Mouse (Mus musculus): ENCODE measurements at regions not wholly inside any gene's neighbourhood (a gene's known extent, or its start where the extent isn't known, plus 50 kb on each side); places are given as distances from the start of the nearest gene placed in this dataset.

DNA sequence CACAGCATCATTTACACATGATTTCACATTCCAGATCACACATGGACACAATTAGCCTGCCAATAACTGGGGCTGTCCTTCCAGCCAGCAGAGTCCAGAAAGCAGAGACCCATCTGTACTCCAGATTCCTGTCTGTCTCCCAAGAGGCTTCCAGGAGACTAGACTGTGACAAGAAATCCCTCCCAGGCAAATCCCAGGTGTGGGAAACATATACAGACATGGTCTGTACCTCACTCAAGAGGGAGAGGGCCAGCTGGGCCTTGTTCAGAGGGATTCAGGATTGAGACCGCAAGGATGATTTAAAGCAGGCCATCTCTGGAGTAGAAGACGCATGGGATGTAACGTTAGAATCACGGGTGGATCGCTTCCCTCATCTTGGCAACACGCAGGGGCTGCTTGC is 182.7 kb upstream of the Prr30 start:
- no peak for DNase-seq (ENCODE audit: low read depth, low spot score)
- H3K36me3 ChIP-seq (ENCODE audit: control insufficient read depth, insufficient read depth, low read length, poor library complexity, severe bottlenecking): no peaks in the 10 kb centered on the region
- H3K27me3 ChIP-seq (ENCODE audit: control insufficient read depth, insufficient read depth, low read length, poor library complexity, severe bottlenecking): no peaks in the 10 kb centered on the region

DNA sequence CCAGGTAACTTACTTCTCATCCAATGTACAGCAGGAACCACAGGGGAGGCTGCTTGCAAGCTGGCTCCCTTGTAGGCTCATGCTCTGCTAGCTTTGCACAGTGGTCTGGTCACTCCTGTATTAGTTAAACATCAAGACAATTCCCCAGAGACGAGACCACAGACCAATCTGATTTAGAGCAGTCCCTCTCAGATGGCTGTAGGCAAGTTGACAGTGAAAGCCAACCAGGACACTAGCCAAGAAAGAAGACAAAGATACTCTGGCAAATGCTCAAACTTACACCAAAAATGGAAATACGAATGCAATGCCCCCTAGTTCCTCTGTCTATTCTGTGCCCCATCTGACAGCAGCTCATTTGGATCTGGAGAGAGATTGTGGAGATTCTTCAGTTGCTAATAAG is 181.8 kb upstream of the Prr30 start:
- Histone ChIP-seq H3K36me3 (ENCODE audit: control insufficient read depth, insufficient read depth, low read length, poor library complexity, severe bottlenecking) (no peaks in the 10 kb centered on the region), H3K27me3 (ENCODE audit: control insufficient read depth, insufficient read depth, low read length, poor library complexity, severe bottlenecking) (no peaks in the 10 kb centered on the region)
- no peak for DNase-seq (ENCODE audit: low read depth, low spot score)

DNA sequence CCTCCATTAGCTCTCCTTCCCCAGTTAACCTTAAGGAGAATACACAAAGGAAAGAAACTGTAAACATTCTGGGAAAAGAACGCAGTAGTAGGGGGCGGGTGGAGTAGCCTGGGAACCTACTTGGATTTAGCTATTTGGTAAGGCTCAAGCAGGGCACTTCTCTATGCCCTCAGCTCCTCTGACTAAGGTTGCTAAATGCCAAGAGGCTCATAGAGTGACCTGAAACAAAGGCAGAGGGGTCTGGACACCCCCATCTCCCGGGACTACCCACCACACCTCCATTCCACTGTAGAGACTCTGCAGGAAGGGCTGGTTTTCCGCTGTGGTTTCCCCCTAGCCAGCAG is 179.5 kb upstream of the Prr30 start:
- H3K27me3 ChIP-seq (ENCODE audit: control insufficient read depth, insufficient read depth, low read length, poor library complexity, severe bottlenecking): no peaks in the 10 kb centered on the region
- DNase-seq (ENCODE audit: low read depth, low spot score): no peak
- no peaks in the 10 kb centered on the region for H3K36me3 ChIP-seq (ENCODE audit: control insufficient read depth, insufficient read depth, low read length, poor library complexity, severe bottlenecking)

GRCm38 (mm10) chr14:101378965-101379662 is 179.0 kb upstream of the Prr30 start:
- Histone ChIP-seq H3K36me3 (ENCODE audit: control insufficient read depth, insufficient read depth, low read length, poor library complexity, severe bottlenecking) (no peaks in the 10 kb centered on the region), H3K27me3 (ENCODE audit: control insufficient read depth, insufficient read depth, low read length, poor library complexity, severe bottlenecking) (no peaks in the 10 kb centered on the region)
- DNase-seq (ENCODE audit: low read depth, low spot score): peak; percentile 13

GRCm38 (mm10) chr14:101378545-101378944 is 178.4 kb upstream of the Prr30 start:
- no peaks in the 10 kb centered on the region for H3K36me3 ChIP-seq (ENCODE audit: control insufficient read depth, insufficient read depth, low read length, poor library complexity, severe bottlenecking)
- H3K27me3 ChIP-seq (ENCODE audit: control insufficient read depth, insufficient read depth, low read length, poor library complexity, severe bottlenecking): no peaks in the 10 kb centered on the region
- no peak for DNase-seq (ENCODE audit: low read depth, low spot score)

GRCm38 (mm10) chr14:101376690-101377089 is 176.6 kb upstream of the Prr30 start:
- no peaks in the 10 kb centered on the region for H3K36me3 ChIP-seq (ENCODE audit: control insufficient read depth, insufficient read depth, low read length, poor library complexity, severe bottlenecking)
- H3K27me3 ChIP-seq (ENCODE audit: control insufficient read depth, insufficient read depth, low read length, poor library complexity, severe bottlenecking): no peaks in the 10 kb centered on the region
- no peak for DNase-seq (ENCODE audit: low read depth, low spot score)

- Histone ChIP-seq H3K36me3 (ENCODE audit: control insufficient read depth, insufficient read depth, low read length, poor library complexity, severe bottlenecking) (no peaks in the 10 kb centered on the region), H3K27me3 (ENCODE audit: control insufficient read depth, insufficient read depth, low read length, poor library complexity, severe bottlenecking) (no peaks in the 10 kb centered on the region)
- DNase-seq (ENCODE audit: low read depth, low spot score): no peak
These were observed 175.7 kb upstream of the Prr30 start for GRCm38 (mm10) chr14:101375833-101376232.

DNA sequence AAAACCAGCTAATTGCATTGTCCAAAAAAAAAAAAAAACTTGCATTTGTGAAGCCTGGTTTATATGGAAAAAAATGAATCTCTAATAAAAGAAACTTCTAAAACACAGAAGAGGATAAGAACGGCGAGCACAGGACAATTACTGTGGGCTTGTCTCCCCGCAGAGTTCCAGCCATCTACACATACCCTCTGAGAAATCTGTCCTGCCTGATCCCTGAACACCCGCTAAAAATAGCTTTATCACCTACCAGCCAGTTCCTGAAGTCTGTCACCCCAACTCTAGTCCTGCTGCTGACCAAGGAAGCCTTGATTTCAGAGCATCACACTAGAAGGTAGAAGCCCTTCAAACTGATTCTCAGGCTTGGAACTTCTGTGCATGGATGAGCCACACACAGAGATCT is 173.7 kb upstream of the Prr30 start:
- Histone ChIP-seq H3K36me3 (ENCODE audit: control insufficient read depth, insufficient read depth, low read length, poor library complexity, severe bottlenecking) (no peaks in the 10 kb centered on the region), H3K27me3 (ENCODE audit: control insufficient read depth, insufficient read depth, low read length, poor library complexity, severe bottlenecking) (no peaks in the 10 kb centered on the region)
- DNase-seq (ENCODE audit: low read depth, low spot score): no peak

DNA sequence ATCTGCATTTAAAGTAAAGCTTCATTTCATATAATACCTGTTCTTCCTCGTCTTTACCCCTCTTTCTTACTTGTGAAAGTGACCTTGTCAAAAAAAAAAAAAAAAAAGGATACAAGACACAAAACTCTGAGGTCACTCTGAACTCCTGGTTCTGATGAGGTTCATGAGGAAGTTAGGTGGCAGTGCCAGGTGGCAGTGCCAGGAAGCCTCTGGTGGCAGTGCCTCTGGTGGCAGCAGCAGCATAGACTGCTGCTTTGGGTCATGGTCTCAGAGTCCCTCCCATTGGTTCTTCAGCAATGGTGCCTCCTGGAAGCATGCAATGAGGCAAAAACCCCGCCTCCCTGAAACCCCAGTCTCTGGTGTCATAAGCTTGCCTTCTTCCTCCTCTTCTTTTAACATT is 159.7 kb upstream of the Prr30 start:
- H3K36me3 ChIP-seq (ENCODE audit: control insufficient read depth, insufficient read depth, low read length, poor library complexity, severe bottlenecking): no peaks in the 10 kb centered on the region
- no peaks in the 10 kb centered on the region for H3K27me3 ChIP-seq (ENCODE audit: control insufficient read depth, insufficient read depth, low read length, poor library complexity, severe bottlenecking)
- no peak for DNase-seq (ENCODE audit: low read depth, low spot score)

DNA sequence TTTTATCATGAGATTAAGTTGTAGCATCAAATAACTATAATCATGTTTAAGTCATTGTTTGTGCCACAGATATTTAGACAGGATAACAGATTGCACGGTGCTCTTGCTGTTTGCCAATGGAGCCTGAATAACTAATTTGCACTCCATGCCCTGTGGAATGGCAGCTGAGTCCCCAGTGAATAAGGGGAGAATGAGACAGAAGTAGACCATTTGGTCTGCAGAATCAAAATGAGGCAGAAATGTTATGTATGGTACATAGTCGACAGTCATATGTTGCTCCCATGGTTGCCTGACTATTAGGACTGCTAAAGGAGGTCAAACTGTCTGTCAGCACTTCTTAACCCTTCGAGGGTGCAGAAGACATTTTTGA is 152.9 kb upstream of the Prr30 start:
- H3K36me3 ChIP-seq (ENCODE audit: control insufficient read depth, insufficient read depth, low read length, poor library complexity, severe bottlenecking): no peaks in the 10 kb centered on the region
- DNase-seq (ENCODE audit: low read depth, low spot score): no peak
- no peaks in the 10 kb centered on the region for H3K27me3 ChIP-seq (ENCODE audit: control insufficient read depth, insufficient read depth, low read length, poor library complexity, severe bottlenecking)

DNA sequence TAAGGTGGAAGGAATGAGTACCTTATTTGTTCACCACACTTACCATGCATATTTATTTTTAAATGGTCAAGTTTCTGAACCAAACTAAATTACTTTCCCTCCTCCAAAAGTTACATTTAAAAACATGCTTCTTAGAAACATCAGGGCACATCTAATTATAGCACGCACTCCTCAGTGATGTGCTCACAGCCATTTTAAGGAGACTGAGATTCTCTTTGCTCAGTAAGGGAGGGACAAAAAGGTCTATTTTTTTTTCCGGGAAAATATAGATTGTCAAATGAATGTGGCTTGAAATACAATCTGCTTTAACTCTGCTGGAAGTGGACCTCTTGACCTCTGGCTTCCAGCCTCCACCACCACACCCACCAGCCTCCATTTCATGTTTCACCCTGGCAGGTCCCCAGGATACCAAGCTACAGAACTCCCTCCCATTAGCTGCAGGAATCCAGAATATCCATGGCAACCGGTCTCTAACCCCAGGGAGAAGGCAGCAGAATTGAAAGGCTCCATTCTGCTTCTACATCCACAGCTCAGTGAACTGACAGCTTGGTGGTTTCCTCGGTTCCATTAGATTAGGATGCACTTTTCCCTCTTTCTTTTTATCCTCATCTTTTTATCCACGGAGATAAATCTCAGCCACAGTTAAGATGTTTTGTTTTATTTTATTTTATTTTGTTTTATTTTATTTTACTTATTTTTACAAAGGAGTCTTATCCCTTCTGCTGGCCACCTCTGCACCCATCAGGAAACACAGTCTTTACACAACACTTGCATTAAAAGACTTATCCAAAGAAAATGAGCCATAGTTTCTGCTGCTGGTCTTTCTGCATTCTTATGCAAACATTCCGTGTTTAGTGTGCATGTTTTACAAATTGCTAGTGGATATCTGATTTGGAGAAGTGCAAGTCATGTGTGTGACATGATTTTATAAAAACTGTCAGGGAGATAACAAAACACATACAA is 152.2 kb upstream of the Prr30 start:
- Histone ChIP-seq H3K27me3 (ENCODE audit: control insufficient read depth, insufficient read depth, low read length, poor library complexity, severe bottlenecking) (no peaks in the 10 kb centered on the region), H3K36me3 (ENCODE audit: control insufficient read depth, insufficient read depth, low read length, poor library complexity, severe bottlenecking) (no peaks in the 10 kb centered on the region)
- no peak for DNase-seq (ENCODE audit: low read depth, low spot score)

DNA sequence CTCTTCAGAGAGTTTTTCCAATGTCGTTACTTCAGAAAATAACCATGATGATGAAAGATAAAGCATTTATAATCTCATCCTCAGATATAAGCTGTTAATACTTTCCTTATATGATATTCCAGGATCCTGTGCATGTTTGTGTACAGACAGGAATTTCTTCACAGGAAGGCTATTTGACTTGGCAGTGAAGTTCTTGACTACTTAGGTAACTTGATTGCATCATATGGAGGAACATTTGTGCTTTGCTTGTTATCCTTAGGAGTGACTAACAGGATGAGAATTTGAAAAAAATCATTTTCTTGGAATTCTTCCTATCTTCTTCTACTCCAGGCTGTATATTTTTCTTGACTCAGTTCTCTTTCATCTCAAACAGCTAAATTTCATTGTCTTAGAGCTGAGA is 140.2 kb upstream of the Prr30 start:
- H3K27me3 ChIP-seq (ENCODE audit: control insufficient read depth, insufficient read depth, low read length, poor library complexity, severe bottlenecking): no peaks in the 10 kb centered on the region

DNA sequence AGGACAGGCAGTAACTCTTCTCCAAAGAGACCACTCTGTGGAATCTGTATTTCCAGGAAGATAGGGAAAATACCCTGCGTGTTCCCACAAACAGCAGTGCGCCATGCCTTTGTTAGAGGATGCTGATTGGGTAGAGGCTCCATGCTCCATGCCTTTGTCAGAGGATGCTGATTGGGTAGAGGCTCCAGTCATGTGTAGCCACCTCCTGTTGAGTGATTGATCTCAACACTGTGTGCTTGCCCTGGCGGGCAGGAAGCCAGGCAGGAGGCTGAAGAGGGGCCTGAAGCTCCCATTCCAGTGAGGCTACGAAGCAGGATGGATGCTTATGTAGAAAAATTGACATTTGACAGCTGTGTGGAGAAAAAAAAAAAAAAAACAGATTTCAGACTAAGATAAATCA is 131.9 kb upstream of the Prr30 start:
- H3K27me3 ChIP-seq (ENCODE audit: control insufficient read depth, insufficient read depth, low read length, poor library complexity, severe bottlenecking): no peaks in the 10 kb centered on the region
- no peak for DNase-seq (ENCODE audit: low read depth, low spot score)
- H3K36me3 ChIP-seq (ENCODE audit: control insufficient read depth, insufficient read depth, low read length, poor library complexity, severe bottlenecking): no peaks in the 10 kb centered on the region

More for the DNA sequence above, 140.2 kb upstream of the Prr30 start:
- no peaks in the 10 kb centered on the region for H3K36me3 ChIP-seq (ENCODE audit: control insufficient read depth, insufficient read depth, low read length, poor library complexity, severe bottlenecking)
- DNase-seq (ENCODE audit: low read depth, low spot score): no peak

- no peaks in the 10 kb centered on the region for H3K27me3 ChIP-seq (ENCODE audit: control insufficient read depth, insufficient read depth, low read length, poor library complexity, severe bottlenecking)
- DNase-seq (ENCODE audit: low read depth, low spot score): no peak
- no peaks in the 10 kb centered on the region for H3K36me3 ChIP-seq (ENCODE audit: control insufficient read depth, insufficient read depth, low read length, poor library complexity, severe bottlenecking)
These were observed 127.3 kb upstream of the Prr30 start for GRCm38 (mm10) chr14:101327421-101327820.

DNA sequence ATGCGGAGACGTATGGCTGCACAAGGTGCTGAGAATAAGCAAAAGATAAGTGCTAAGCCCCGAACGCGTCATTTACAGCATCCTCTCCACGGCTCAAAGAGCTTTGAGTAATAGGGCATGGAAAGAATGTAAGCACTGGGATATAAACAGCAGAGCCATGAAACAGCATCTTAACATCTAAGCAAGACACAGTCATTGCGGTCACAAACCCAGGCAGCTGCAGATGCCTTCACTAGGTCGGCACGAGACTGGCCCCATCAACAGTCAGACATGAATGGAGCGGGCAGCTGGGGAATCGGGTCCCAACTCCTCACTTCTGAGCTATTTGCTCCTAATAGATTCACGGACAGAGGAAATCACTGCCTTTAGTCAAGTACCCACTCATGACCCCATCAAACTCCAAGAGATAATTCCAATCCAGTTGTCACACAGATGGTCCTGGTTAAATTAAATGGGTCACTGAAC is 126.4 kb upstream of the Prr30 start:
- no peaks in the 10 kb centered on the region for H3K36me3 ChIP-seq (ENCODE audit: control insufficient read depth, insufficient read depth, low read length, poor library complexity, severe bottlenecking)
- H3K27me3 ChIP-seq (ENCODE audit: control insufficient read depth, insufficient read depth, low read length, poor library complexity, severe bottlenecking): no peaks in the 10 kb centered on the region
- DNase-seq (ENCODE audit: low read depth, low spot score): no peak
